Mouse (Mus musculus) lung, adult 2 months (tissue): ENCODE results near the gene Rc3h2.
A peak's percentile ranks its signal among the peaks of the same experiment; 100 is the strongest.

Experiments
- CTCF ChIP-seq: fragments of 200-500 bp; IDR thresholded peaks from 2 replicates; pipeline ENCODE4 v1.5.1; 2011; ENCODE audit warnings: mild to moderate bottlenecking, low read length, control low read depth; ENCODE audit not compliant: insufficient read depth
- POLR2A ChIP-seq: fragments of 200-500 bp; IDR thresholded peaks from 2 replicates; pipeline ENCODE4 v1.6.1; 2011; ENCODE audit warnings: low read depth, mild to moderate bottlenecking, control low read depth, low read length, borderline replicate concordance; ENCODE audit errors: extremely low read depth

DNA sequence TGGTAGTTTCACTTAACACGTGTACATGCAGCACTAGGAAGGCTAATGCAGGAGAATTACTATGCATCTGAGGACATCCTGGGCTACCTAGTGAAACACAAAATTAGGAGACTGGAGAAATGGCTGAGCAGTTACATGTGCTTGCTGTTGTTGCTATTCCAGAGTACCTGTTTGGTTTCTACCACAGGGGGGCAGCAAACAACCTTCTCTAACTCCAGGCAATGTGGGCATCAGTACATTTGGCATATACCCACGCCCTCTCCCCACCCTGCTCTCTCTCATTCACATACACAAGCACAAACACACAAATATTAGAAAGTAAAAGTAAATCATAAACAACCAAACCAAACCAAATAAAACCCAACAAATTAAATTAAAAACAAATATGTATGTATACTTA lies 42.5 kb downstream of the Rc3h2 start:
- TF ChIP-seq CTCF (peak; percentile 53), POLR2A (no peak)
